Mouse (Mus musculus) testis, adult 10 weeks (tissue): Measurements from ENCODE around the gene Vps18. TPM values are rescaled to one million over a fixed set of nuclear protein-coding genes. Genes with fewer than 3 reads are reported as not detected.

Experiments used
- polyA plus RNA-seq: library from polyadenylated mRNA; stranded (reverse); fragments of 350-450 nt; fragmentation: Illumina TruSeq; extraction: RNeasy Lipid Tissue Mini Kit (QIAGEN cat#74804); gene quantifications from one replicate; pipeline ENCODE4 v1.2.3, GENCODE M21; 2014; ENCODE audit warnings: low read depth, low replicate concordance

Gene Vps18
- polyA plus RNA-seq = 0.31 TPM

DNA sequence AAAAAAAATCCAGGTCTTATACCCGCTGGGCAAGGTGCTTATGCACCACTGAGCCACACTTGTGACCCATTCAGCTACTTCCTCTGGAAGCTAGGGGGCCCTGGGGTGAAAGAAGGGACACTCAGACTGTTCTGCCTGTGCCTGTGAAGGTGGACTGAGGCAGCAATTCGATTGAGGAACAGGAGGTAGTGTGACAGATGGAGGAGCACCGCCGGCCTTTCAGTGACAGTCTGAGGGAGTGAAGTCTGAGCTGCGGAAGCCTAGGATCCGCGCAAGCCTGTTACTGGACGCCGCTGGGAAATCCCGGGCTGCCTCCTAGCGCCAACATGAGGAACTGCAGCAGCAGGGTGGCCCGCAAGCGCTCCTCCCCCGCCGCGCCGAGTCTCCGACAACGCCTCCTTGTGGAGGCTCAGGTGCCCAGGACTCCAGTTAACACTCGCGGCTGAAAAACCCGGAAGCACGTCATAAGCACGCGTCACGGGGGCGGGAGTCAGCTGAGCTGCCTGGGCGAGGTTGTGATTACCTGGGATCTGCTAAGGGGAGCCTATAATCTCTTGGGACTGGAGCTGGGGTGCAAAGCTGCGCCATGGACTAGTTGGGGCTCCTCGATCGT is at the start of gene Vps18:
TSS of gene Vps18 (plus strand) at position 471 of the 613 bp plus-strand sequence.

DNA sequence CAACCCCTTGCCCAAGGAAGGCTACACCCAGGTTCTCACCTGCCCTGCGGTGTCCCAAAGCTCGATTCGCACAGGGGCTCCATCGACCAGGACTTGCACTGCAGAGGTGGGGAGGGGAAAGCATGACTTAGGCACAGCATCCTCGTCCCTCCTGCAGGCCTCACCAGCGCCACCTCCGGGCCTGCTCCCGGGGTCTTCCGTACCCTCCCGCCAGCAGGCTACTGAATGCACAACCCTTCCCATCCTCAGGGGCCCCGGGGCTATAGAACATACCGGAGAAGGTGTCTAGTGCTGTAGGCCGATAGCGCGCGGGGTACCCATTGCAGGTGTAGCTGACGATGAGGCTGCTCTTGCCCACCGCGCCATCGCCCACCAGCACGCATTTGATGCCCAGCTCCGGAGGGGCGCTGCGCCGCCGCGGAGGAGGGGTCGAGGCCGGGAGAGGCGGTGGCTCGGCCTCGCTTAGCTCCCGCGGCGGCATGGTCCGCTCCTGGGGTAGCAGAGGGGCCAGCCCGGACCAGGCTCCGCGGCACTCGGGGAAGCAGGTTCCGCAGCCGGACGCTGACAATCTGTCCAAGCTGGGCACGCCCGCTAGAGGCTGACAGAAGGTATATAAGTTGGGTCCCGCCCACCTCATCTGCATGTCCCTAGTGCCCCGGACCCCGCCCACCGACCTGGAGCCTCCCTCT is 17.8 kb upstream of the Vps18 start, which contains the start of gene Rhov:
TSS of gene Rhov (minus strand) at position 630 of the 689 bp plus-strand sequence.

DNA sequence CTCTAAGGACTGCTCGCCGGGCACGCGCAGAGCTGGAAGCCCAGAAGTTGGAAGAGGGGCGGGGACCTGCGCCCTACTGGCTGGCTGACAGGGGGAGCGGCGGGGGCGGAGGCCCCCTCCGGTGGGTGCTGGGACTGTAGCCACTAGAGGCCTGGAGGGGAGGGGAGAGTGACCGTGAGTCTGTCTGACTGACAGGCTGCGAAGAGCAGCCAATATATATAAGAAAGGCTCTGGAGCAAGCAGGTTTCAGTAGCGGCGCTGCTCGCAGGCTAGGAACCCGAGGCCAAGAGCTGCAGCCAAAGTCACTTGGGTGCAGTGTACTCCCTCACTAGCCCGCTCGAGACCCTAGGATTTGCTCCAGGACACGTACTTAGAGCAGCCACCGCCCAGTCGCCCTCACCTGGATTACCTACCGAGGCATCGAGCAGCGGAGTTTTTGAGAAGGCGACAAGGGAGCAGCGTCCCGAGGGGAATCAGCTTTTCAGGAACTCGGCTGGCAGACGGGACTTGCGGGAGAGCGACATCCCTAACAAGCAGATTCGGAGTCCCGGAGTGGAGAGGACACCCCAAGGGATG is 37.1 kb downstream of the Vps18 start, which contains the start of gene Dll4:
TSS of gene Dll4 (plus strand) at position 217 of the 576 bp plus-strand sequence.

Other genes starting within 250 kb of the Vps18 start
- 43.1 TPM for gene Knl1, start 241.6 kb upstream of the Vps18 start, polyA plus RNA-seq
- 14.1 TPM for gene Rad51, start 175.9 kb upstream of the Vps18 start, polyA plus RNA-seq
- gene Rmdn3, start 131.7 kb upstream of the Vps18 start, polyA plus RNA-seq = 14.5 TPM
- gene Gchfr, start 121.0 kb upstream of the Vps18 start, polyA plus RNA-seq = not detected
- 2.0 TPM for gene Gm14137, start 114.2 kb upstream of the Vps18 start, polyA plus RNA-seq
- gene Zfyve19, start 80.1 kb upstream of the Vps18 start, polyA plus RNA-seq = 7.9 TPM
- 1.3 TPM for gene Dnajc17, start 79.9 kb upstream of the Vps18 start, polyA plus RNA-seq
- not detected for gene Ppp1r14d, start 58.8 kb upstream of the Vps18 start, polyA plus RNA-seq
- gene Spint1, start 51.4 kb upstream of the Vps18 start, polyA plus RNA-seq = 1.6 TPM
- 0.31 TPM for gene Rhov, start 17.5 kb upstream of the Vps18 start, polyA plus RNA-seq
- gene Dll4, start 37.0 kb downstream of the Vps18 start, polyA plus RNA-seq = not detected
- gene Chac1, start 62.5 kb downstream of the Vps18 start, polyA plus RNA-seq = 0.21 TPM
- 18.7 TPM for gene Ino80, start 188.9 kb downstream of the Vps18 start, polyA plus RNA-seq